Mouse (Mus musculus) intestine, postnatal 0 days (tissue): ENCODE measurements around the gene Fam129b. TPM values are rescaled to one million over a fixed set of nuclear protein-coding genes. Genes with fewer than 3 reads are reported as not detected.

ENCODE experiments used
- ATAC-seq: fragments of 200-750 bp; cut with Nextera tagmentation; 2 replicates; pipeline ENCODE4 v1.8.0; 2017; ENCODE audit warnings: mild to moderate bottlenecking, moderate TSS enrichment, moderate library complexity
- H3K27ac ChIP-seq: fragments of 300-500 bp; sonication (generic); 2 replicates; pipeline ENCODE4 v1.5.1; 2014; ENCODE audit warnings: mild to moderate bottlenecking, low read depth, low read length, moderate library complexity
- H3K27me3 ChIP-seq: fragments of 300-500 bp; sonication (generic); replicated peaks from 2 replicates; pipeline ENCODE4 v1.6.1; 2014; ENCODE audit warnings: low read length, mixed read lengths; ENCODE audit not compliant: control insufficient read depth, insufficient read depth
- H3K36me3 ChIP-seq: fragments of 300-500 bp; sonication (generic); 2 replicates; pipeline ENCODE4 v1.6.1; 2014; ENCODE audit warnings: mild to moderate bottlenecking, moderate library complexity; ENCODE audit not compliant: control insufficient read depth, insufficient read depth
- H3K4me1 ChIP-seq: fragments of 300-500 bp; sonication (generic); replicated peaks from 2 replicates; pipeline ENCODE4 v1.6.1; 2014; ENCODE audit warnings: antibody characterized with exemption, low read length, mixed read lengths; ENCODE audit not compliant: control insufficient read depth, insufficient read depth
- H3K4me2 ChIP-seq: fragments of 300-500 bp; sonication (generic); replicated peaks from 2 replicates; pipeline ENCODE4 v1.6.1; 2014; ENCODE audit warnings: low read depth, mild to moderate bottlenecking, moderate library complexity
- H3K4me3 ChIP-seq: fragments of 300-500 bp; sonication (generic); 2 replicates; pipeline ENCODE4 v1.5.1; 2014; ENCODE audit warnings: low read depth, low read length
- H3K9ac ChIP-seq: fragments of 300-500 bp; sonication (generic); 2 replicates; pipeline ENCODE4 v1.6.1; 2014; ENCODE audit warnings: mild to moderate bottlenecking, low read depth, low read length
- H3K9me3 ChIP-seq: fragments of 300-500 bp; sonication (generic); 2 replicates; pipeline ENCODE4 v1.6.1; 2016; ENCODE audit warnings: mixed run types; ENCODE audit not compliant: control insufficient read depth
- CTCF ChIP-seq: sonication (generic); IDR thresholded peaks from 2 replicates; pipeline ENCODE4 v1.5.1; 2016; ENCODE audit warnings: low read depth, mild to moderate bottlenecking, control low read depth, antibody characterized with exemption, moderate library complexity
- WGBS: fragments of 180-500 bp; shearing (Covaris S2); extraction: QIAGEN DNeasy Blood & Tissue Kit; methylation state at CpG from one replicate; pipeline ENCODE4 v1.1.7; 2014; 5-methylcytosine and 5-hydroxymethylcytosine counted together
- polyA plus RNA-seq: library from polyadenylated mRNA; unstranded; fragments of >200 nt; fragmentation: Nextera tagmentation; extraction: Ambion mirVana; gene quantifications from 2 replicates; pipeline ENCODE4 v1.2.1, GENCODE M21; 2015

Gene Fam129b
- polyA plus RNA-seq, 1 experiment from 2014 or later = 15.3 TPM

GRCm38 (mm10) chr2:32922564-32922963, 46.6 kb downstream of the Fam129b start:
- Histone ChIP-seq H3K9ac (no peak overlapping the region), H3K27me3 (no peaks in the 10 kb centered on the region), H3K4me1 (no peaks in the 10 kb centered on the region), H3K36me3 (peaks cover 78% of the 10 kb centered on the region), H3K9me3 (no peaks in the 10 kb centered on the region), H3K4me2 (no peak overlapping the region), H3K4me3 (no peak overlapping the region), H3K27ac (no peak overlapping the region)
- no peak for ATAC-seq
- 86% methylated on average over 13 of the region's 13 CpGs for WGBS
- TF ChIP-seq CTCF = no peak

GRCm38 (mm10) chr2:32923551-32924250, 47.8 kb downstream of the Fam129b start:
- TF ChIP-seq CTCF = no peak
- H3K9ac ChIP-seq = no peak overlapping the region

GRCm38 (mm10) chr2:32924306-32924844, 48.5 kb downstream of the Fam129b start:
- 73% methylated on average over 10 of the region's 10 CpGs for WGBS
- Histone ChIP-seq H3K36me3 (peaks cover 69% of the 10 kb centered on the region), H3K9ac (no peak overlapping the region), H3K27me3 (no peaks in the 10 kb centered on the region), H3K9me3 (no peaks in the 10 kb centered on the region), H3K4me1 (no peaks in the 10 kb centered on the region), H3K4me3 (no peak overlapping the region), H3K27ac (no peak overlapping the region; the same call in 1 of the 2 replicates), H3K4me2 (no peak overlapping the region)
- TF ChIP-seq CTCF = no peak
- no peak for ATAC-seq

More at GRCm38 (mm10) chr2:32923551-32924250, 47.8 kb downstream of the Fam129b start:
- Histone ChIP-seq H3K4me2 (no peak overlapping the region), H3K4me1 (no peaks in the 10 kb centered on the region), H3K36me3 (peaks cover 70% of the 10 kb centered on the region), H3K9me3 (no peaks in the 10 kb centered on the region), H3K27ac (no peak overlapping the region), H3K27me3 (no peaks in the 10 kb centered on the region), H3K4me3 (no peak overlapping the region)
- no peak for ATAC-seq
- 92% methylated on average over 24 of the region's 24 CpGs for WGBS

- no peaks in the 10 kb centered on the region for H3K4me1 ChIP-seq
- H3K9me3 ChIP-seq = no peaks in the 10 kb centered on the region
- H3K4me3 ChIP-seq = no peak overlapping the region
- TF ChIP-seq CTCF = no peak
- peaks cover 52% of the 10 kb centered on the region for H3K36me3 ChIP-seq
- no peak overlapping the region for H3K27ac ChIP-seq
- H3K4me2 ChIP-seq = no peak overlapping the region
- no peak for ATAC-seq
- 89% methylated on average over 12 of the region's 12 CpGs for WGBS
- no peaks in the 10 kb centered on the region for H3K27me3 ChIP-seq
- H3K9ac ChIP-seq = no peak overlapping the region
Observed at GRCm38 (mm10) chr2:32926330-32927075, 50.6 kb downstream of the Fam129b start.

- H3K27me3 ChIP-seq = no peaks in the 10 kb centered on the region
- H3K4me1 ChIP-seq = no peaks in the 10 kb centered on the region
- H3K36me3 ChIP-seq = peaks cover 40% of the 10 kb centered on the region
- no peak overlapping the region for H3K27ac ChIP-seq
- no peaks in the 10 kb centered on the region for H3K9me3 ChIP-seq
- 66% methylated on average over 15 of the region's 15 CpGs for WGBS
- no peak overlapping the region for H3K9ac ChIP-seq
- no peak for ATAC-seq
- no peak overlapping the region for H3K4me2 ChIP-seq
- H3K4me3 ChIP-seq = no peak overlapping the region
- no peak for TF ChIP-seq CTCF
Observed at GRCm38 (mm10) chr2:32927624-32928234, 51.8 kb downstream of the Fam129b start.

- no peak overlapping the region for H3K9ac ChIP-seq
- H3K4me3 ChIP-seq = no peak overlapping the region
- no peak overlapping the region for H3K27ac ChIP-seq
- 32% methylated on average over 10 of the region's 10 CpGs for WGBS
- peak; percentile 91 for TF ChIP-seq CTCF
- H3K4me2 ChIP-seq = no peak overlapping the region
- H3K9me3 ChIP-seq = no peaks in the 10 kb centered on the region
- H3K36me3 ChIP-seq = peaks cover 40% of the 10 kb centered on the region
- peak; percentile 52; the same call in 1 of the 2 replicates for ATAC-seq
- H3K4me1 ChIP-seq = no peaks in the 10 kb centered on the region
- no peaks in the 10 kb centered on the region for H3K27me3 ChIP-seq
Observed at GRCm38 (mm10) chr2:32928235-32928946, 52.5 kb downstream of the Fam129b start.
